Mouse (Mus musculus) adrenal gland (tissue): ENCODE data around the gene Cabin1.

ENCODE experiments used
- intact Hi-C: fragments of 180-260 bp; cut with DNase I; formaldehyde crosslinking; loops from one replicate; pipeline ENCODE4 v1.15.1; 2025

The Cabin1 gene

DNA sequence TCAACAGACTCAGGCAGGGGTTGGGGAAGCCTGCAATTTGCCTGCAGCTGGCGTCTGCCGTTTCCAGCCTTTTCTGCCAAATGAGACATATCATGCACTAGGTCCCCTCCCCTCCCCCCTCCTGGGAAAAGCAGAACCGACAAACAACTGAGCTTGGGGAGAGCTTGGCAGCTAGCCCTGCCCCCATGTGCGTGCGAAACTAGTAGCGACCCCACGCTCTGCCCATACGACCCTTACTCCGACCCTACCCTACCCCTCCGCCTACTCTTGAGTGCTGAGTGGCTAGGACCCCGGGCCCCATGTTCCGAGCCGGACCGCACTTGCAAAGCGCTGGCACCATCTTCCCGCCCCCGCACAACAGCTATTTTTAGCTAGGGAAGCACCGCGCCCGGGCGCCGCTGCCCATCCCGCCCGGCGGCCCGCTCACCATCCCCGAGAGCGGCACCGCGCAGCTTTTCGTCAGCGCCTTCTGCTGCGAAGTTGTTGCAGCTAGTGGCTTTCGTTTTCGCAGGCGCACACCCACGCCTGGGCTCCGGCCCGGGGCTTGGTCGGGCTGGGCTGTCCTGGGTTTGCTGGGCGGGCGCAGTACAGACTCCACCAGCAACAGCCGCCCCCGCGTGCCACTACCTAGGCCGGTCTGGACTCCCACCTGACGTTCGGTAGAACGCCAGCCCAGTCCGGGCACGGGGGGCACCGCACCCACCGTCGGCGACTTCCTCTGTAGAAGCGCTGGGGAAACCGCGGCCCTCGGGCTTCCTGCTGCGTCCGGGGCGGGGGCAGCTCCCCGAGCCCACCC is 96.8 kb downstream of the Cabin1 start:
- intact Hi-C loops: no loop called here

DNA sequence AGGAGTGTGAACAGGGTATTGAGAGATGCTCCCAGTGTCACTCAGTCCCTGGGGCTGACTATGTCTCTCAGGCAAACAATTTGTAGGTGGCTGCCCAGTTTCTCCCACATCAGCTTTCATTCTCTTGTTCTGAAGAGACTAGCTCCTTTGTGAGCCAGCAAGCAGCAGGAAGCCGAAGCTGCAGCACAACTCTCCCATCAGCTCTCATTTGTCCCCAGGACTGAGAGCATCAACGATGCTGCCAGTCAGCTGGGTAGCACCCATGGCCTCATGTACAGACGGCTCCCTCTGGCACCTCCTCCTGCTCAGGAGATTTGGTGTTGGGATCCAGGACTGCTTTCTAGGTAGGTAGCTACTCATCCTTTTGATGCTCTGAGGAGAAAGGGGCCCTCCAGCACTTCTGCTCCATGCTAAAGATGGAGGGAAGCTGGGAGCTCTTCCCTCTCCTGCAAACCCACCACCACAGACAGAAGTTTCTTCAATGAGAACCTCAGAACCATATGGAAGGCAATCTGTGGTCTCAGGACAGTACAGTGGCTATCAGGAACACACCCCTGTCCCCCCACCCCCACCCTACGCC is 97.6 kb downstream of the Cabin1 start:
- intact Hi-C loops: no loop called here

DNA sequence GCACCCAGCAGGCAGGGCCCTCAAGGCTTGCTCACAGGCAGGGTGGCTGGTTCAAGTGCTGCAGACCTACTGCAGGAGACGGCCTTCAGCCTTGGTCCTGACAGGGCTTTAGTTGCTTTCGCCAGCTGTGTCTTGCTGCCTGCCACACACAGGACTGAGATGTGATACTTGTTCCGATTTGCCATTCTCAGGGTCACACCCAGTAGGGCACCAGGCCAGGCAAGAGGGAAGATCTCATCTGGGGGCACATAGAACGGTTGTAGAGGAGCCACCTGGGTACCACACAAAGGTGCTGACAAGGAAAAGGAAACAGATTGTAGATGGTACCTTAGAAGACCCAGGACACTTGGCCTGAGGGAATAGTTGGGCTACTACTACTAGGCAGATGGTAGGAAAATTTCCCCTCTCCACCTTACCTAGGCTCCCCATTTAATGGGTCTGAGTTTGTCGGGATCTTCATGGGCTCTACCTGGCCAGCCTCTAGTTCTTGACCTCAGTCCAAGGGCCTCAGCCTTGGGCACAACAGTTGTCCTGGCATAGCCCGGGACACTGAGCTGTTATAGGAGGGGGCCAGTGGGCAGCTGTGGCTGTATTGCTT is 99.4 kb downstream of the Cabin1 start:
- intact Hi-C loops: no loop called here

DNA sequence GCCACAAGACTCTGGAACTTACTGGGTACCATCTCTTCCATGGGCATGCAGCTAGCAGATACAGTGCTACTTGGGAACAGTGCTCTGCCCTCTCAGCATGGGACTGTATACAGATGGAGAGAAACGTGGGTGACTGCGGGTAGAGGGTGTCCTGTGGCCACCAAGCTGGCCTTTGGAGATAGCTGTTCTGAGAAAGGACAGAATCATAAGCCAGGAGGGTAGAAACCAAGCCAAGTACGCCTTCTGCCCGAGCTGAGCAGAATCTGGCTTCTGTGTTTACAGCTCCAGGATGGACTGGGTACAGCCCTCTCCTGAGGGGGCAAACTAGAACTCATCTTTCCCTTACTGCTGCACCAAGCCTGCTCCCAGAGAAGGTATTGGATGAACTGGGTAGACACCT is 101.6 kb downstream of the Cabin1 start:
- intact Hi-C loops: no loop called here

DNA sequence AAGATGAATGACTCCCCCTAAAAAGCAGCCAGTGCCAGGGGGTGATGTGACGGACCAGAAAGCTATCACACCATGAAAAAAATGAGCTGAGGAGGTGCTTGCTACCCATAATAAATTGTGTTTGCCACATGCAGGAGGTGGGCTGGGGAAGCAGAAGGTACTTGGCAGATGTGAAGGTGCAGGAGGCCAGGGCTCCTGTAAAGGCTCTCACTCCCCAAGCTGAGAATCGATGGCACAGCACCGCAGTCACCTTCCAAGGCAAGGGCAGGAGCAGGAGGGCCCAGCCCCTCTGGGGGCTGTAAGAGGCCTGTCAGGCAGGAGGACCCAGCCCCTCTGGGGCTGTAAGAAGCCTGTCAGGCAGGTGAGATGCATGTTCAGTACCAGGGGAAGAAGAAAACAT is 102.3 kb downstream of the Cabin1 start:
- intact Hi-C loops: no loop called here

- intact Hi-C loops: no loop called here
Measured at GRCm38 (mm10) chr10:75661381-75661780, 102.8 kb downstream of the Cabin1 start.

DNA sequence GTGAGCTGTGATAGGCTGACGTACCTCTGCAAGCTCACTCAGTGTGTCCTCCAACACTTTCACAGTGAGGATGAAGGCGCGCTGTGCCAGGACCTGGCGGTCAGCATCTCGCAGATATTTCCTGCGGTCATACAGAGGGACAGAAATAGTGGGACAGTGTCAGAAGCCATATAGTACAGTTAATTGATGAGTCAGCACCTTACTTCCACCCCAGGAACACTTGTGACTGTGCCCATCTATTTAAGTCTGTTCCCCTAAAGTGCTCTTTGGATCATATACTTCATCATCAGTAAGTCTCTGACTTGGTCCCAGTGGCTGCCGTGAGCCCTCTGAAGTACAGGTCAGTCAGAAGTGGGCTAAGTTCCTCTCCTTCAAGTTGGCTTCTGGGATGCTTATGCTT is 106.4 kb downstream of the Cabin1 start:
- intact Hi-C loops: no loop called here

GRCm38 (mm10) chr10:75657165-75657564 is 107.0 kb downstream of the Cabin1 start:
- intact Hi-C loops: no loop called here

DNA sequence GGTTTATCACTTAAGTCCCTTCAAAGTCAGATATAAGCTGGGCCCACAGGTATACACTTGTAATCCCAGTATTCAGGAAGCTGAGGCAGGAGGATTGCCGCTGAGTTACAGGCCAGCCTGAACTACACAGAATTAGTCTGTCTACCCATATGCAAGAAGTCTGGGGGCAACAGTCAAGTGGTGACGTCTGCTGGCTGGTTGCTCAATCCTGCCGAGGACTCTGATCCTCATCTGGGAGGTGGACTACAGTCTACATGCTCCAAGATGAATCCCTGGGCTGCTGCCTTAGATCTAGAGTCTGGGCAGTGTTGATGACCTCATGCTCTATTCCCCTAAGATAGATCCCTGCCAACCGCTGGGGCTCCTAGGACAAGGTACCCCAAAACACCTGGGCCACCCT is 110.1 kb downstream of the Cabin1 start:
- intact Hi-C loops: no loop called here

GRCm38 (mm10) chr10:75651381-75652068 is 112.6 kb downstream of the Cabin1 start:
- intact Hi-C loops: no loop called here

- intact Hi-C loops: no loop called here
Measured at GRCm38 (mm10) chr10:75650306-75650902, 113.7 kb downstream of the Cabin1 start.

DNA sequence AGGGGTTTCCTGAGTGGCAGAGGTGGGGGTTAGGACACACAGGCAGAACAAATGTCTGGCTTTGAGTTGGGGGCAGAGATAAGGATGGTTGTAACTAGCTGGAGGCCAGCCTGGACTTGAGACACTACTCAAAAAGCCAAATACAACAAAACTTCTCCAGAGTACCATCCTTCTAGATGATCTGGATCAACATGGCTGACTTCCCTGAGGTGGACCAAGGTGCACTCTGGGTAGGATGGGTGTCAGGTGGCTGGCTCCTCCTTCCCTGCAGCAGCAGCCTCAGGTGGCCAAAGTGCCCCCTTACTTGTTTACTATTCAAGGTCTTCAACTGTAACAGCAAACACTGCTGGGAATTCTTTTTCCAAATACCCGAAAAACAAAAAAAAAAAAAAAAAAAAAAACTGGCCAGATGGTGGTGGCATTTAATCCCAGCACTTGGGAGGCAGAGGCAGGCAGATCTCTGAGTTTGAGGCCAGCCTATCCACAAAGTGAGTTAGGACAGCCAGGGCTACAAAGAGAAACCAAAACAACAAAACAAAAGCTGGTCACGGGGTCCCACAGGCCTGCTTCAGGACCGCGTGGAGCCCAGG is 114.6 kb downstream of the Cabin1 start:
- intact Hi-C loops: no loop called here

GRCm38 (mm10) chr10:75649001-75649400 is 115.1 kb downstream of the Cabin1 start:
- intact Hi-C loops: no loop called here

- intact Hi-C loops: no loop called here
Measured at GRCm38 (mm10) chr10:75648091-75648490, 116.0 kb downstream of the Cabin1 start.

DNA sequence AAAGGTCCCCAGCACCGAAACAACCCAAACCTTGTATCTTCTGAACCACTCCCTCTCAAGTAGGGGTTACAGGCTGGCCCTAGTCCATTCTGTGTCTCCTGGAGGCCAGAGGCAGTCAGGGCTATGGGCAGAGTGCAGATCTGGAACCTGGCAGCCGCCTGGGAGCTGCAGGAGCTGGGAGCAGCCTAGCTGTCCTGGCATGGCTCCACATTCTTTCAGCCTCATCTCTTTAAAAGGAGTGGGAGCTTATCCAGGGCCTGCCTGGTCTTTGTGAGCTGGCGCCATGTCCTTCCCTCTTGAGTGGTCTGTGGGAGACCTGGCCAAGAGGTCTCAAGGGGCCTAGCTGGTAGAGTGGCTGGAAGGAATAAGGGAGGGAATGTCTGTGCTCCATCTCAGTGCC is 116.8 kb downstream of the Cabin1 start:
- intact Hi-C loops: no loop called here

GRCm38 (mm10) chr10:75646406-75646805 is 117.7 kb downstream of the Cabin1 start:
- intact Hi-C loops: no loop called here

DNA sequence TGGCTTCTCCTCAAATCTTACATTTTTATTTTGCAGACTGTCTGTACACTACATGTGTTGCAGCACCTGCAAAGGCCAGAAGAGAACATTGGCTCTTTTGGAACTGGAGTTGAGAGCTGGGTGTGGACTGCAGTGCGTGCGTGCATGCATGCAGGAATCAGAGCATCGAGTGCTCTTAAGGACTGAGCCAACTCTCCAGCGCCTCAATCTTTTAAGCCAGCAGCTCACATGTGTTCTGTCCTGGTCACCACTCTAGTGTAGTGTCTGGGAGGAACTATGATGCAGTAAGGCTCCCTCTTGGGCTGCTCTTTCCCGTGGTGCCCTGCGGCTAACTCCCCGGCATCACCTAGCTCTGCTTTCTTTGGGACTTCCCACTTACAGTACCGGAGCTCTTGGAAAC is 118.5 kb downstream of the Cabin1 start:
- intact Hi-C loops: no loop called here

DNA sequence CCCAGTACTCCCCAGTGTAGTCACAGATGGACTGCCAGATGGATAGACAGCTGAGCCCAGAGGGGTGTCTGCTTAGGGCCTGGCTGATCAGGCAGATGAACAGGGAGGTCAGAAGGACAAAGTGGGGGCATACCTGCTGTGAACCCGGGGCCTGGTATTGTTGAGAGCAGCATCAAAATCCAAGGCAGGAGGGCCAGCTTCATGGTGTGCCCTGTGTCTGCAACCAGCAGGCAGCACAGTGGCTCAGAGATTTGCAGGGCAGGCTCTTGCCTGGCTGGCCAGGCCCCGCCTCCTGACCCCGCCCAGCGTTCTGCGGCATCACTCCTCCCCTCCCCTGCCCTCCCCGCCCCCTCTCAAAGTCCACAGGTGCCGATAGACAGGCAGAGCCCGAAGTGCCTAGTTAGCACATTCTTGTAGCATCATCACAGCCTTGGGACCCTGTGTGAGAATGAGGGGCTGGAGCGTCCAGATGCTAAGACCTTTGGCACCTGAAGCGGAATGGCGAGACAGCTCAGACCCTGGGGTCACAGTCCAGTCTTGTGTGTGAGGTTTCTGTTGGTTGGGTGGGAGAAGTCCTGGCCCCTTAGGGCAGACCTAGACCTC is 120.3 kb downstream of the Cabin1 start, which contains the start of gene Susd2:
TSS of gene Susd2 (minus strand) at position 268 of the 603 bp plus-strand sequence.
- intact Hi-C loops: loop anchor here (5.0 kb wide), 1 partner anchor 208 kb away; no protein-coding TSS in a partner anchor

DNA sequence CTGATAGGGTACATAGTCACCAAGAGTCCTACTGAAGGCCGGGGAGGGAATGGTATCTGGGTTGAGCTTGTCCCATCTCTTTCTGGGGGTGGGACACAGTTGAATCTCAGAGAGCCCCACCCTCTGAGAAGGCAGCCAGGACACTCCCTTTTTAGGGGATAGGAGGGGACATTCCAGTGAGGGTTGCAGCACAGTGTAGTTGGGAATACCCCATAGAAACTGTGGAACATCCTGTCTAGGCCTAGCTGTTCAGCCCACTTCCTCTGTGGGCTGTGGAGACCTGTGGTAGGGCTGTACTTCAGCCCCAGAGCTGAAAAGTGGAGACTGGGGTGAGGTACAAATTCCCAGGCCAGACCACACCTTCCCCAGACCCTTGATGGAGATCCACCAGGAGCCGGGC is 121.2 kb downstream of the Cabin1 start:
- intact Hi-C loops: loop anchor here (5.0 kb wide), 1 partner anchor 209 kb away; no protein-coding TSS in a partner anchor

- intact Hi-C loops: loop anchor here (5.0 kb wide), 1 partner anchor 210 kb away; no protein-coding TSS in a partner anchor
Measured at GRCm38 (mm10) chr10:75642436-75642835, 121.7 kb downstream of the Cabin1 start.
